Mouse (Mus musculus) neutrophil, adult 5-6 weeks (primary cell): Measurements from ENCODE around the gene 9130008F23Rik. TPM values are rescaled to one million over a fixed set of nuclear protein-coding genes. Genes with fewer than 3 reads are reported as not detected.

Source experiments
- ATAC-seq: fragments of 151-379, 151-347 bp; 2 replicates; pipeline ENCODE4 v1.8.0; 2017; ENCODE audit warnings: mild to moderate bottlenecking, moderate TSS enrichment; ENCODE audit not compliant: insufficient number of reproducible peaks, poor library complexity, low FRiP score, severe bottlenecking; ENCODE audit errors: extremely low read depth
- total RNA-seq: library from RNA; stranded (forward); fragments of 200-1000 nt; gene quantifications from 2 replicates; pipeline ENCODE4 v1.2.3, GENCODE M21; 2017

The 9130008F23Rik gene
- total RNA-seq, 1 experiment from 2014 or later, result not detected

DNA sequence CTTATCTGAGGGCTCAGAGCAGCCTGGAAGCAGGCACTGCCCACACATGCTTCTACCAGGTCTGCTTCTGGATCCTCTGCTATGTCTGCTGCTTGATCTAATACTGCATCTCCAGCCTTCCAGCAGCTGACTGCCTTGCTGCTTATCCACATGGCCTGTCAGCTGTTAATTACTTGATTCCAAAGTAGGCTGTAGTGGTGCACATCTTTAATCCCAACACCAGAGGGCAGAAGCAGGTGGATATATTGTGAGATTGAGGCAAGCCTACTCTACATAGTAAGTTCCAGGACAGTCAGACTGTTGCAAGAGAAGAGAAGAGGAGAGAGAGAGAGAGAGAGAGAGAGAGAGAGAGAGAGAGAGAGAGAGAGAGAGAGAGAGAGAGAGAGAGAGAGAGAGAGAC, 43.1 kb downstream of the 9130008F23Rik start:
- no peak for ATAC-seq

DNA sequence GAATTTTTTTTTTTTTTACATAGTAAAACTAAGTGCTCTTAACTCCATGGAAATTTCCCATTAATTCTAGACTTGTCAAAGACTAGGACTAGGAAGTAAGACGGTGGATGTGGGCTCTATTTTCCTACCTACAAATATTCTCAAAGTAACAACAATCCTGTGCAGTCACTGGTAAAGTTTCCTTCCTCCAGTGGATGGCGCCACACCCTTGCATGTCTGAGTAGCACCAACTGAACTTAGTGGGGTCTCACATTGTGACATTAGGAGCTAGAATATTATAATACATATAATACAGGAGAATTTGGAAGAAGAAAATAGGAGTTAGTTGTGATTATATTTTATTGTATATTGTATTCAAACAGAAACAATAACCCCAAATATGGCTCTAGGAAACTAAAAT, 48.5 kb downstream of the 9130008F23Rik start:
- no peak for ATAC-seq

Other genes starting within 250 kb of the 9130008F23Rik start
- not detected in 2 replicates for gene Esp3, start 248.5 kb downstream of the 9130008F23Rik start, total RNA-seq
- not detected in 2 replicates for gene Esp1, start 153.4 kb downstream of the 9130008F23Rik start, total RNA-seq
- gene Crisp2, start 73.6 kb downstream of the 9130008F23Rik start, total RNA-seq, result not detected in 2 replicates
- gene Rhag, start 69.4 kb downstream of the 9130008F23Rik start, total RNA-seq, result 0.58 TPM in 1 of 2 replicates, not detected in the other
- gene Glyatl3, start 33.8 kb upstream of the 9130008F23Rik start, total RNA-seq, result not detected in 2 replicates
- 14.9 and 20.1 TPM in 2 replicates for gene Mut, start 54.1 kb upstream of the 9130008F23Rik start, total RNA-seq
- gene Cenpq, start 54.5 kb upstream of the 9130008F23Rik start, total RNA-seq, result 23.9 and 25.5 TPM in 2 replicates